9 mouse cellular contexts compared by ENCODE assay signal in the genomic region with DNA sequence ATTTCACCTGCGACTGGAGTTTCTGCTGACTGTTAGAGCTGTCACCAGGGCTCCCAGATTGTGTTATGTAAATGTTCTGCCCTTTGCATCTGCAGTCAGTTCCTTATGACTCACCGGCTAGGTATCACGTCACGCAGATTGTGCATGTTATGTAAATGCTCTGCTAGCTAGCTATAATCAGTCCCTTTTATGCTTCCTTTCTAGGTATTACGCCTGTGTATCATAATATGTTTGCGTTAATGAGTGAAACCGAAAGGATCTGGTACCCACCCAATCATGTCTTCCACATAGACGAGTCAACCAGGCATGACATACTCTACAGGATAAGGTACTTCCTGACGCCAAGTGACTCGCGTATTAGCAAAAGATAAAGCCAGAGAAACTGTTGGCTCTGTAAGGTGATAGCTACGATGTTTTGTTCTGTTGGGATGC. TPM values are rescaled to one million over a fixed set of nuclear protein-coding genes. Genes with fewer than 3 reads are reported as not detected.
DNase-seq lines count a peak whose midpoint lies in the region; ATAC-seq lines count a peak whose summit lies in the region.
"Had no signal": no experiment of that assay in that cellular context is flagged by ENCODE, and none has a peak within 500 bp of the region (broad histone marks: within the 10 kb centered on the region; RNA-seq: fewer than 3 reads in every experiment).

No protein-coding gene starts in this region.

- H3K4me1 ChIP-seq in heart, embryonic 15.5 days (replicated peaks): peaks cover 11% of the 10 kb centered on the region
- no peaks in the 10 kb centered on the region for H3K4me1 ChIP-seq in hindbrain, embryonic 11.5 days (replicated peaks; ENCODE audit: control insufficient read depth, insufficient read depth, low read length)
- H3K4me1 ChIP-seq: neural tube, embryonic 12.5 days had no signal

- H3K4me3 ChIP-seq in heart, embryonic 15.5 days: peak overlapping the region; percentile 28; the same call in 1 of the 2 replicates
- H3K4me3 ChIP-seq in hindbrain, embryonic 11.5 days (ENCODE audit: low read depth, low read length): no peak overlapping the region
- H3K4me3 ChIP-seq: neural tube, embryonic 12.5 days had no signal

- H3K27me3 ChIP-seq in heart, embryonic 15.5 days: no peaks in the 10 kb centered on the region
- H3K27me3 ChIP-seq in hindbrain, embryonic 11.5 days (ENCODE audit: control insufficient read depth, insufficient read depth, low read length): no peaks in the 10 kb centered on the region
- H3K27me3 ChIP-seq: neural tube, embryonic 12.5 days had no signal

- DNase-seq in heart, adult 18-20 months: peak; percentile 67
- DNase-seq in heart, postnatal 14 days: no peak
- peak; percentile 77 for DNase-seq in A20 (ENCODE audit: low read depth, low spot score)
- peak; percentile 63 for DNase-seq in adrenal gland, adult 8-10 months
- peak; percentile 48 for DNase-seq in right cerebral cortex, postnatal 25 days
- no peak for DNase-seq in spleen, postnatal 14 days (ENCODE audit: low spot score in 2 of 2)
- no peak for DNase-seq in hindbrain, embryonic 11.5 days (ENCODE audit: low spot score)

- H3K27ac ChIP-seq in heart, embryonic 15.5 days: no peak overlapping the region
- H3K27ac ChIP-seq in hindbrain, embryonic 11.5 days (ENCODE audit: low read depth, low read length): no peak overlapping the region
- H3K27ac ChIP-seq: neural tube, embryonic 12.5 days had no signal

- H3K9ac ChIP-seq in heart, embryonic 15.5 days: no peak overlapping the region
- no peak overlapping the region for H3K9ac ChIP-seq in hindbrain, embryonic 11.5 days (ENCODE audit: low read depth, low read length)
- H3K9ac ChIP-seq: neural tube, embryonic 12.5 days had no signal

- 34% methylated on average over 12 of the region's 12 CpGs for WGBS in heart, embryonic 15.5 days
- WGBS in hindbrain, embryonic 11.5 days: 88% methylated on average over 12 of the region's 12 CpGs

- no peaks in the 10 kb centered on the region for H3K36me3 ChIP-seq in heart, embryonic 15.5 days
- no peaks in the 10 kb centered on the region for H3K36me3 ChIP-seq in hindbrain, embryonic 11.5 days (ENCODE audit: control insufficient read depth, insufficient read depth, low read length)

- peak overlapping the region; percentile 50 for H3K4me2 ChIP-seq in heart, embryonic 15.5 days
- no peak overlapping the region for H3K4me2 ChIP-seq in hindbrain, embryonic 11.5 days (replicated peaks; ENCODE audit: low read depth, low read length)
- H3K4me2 ChIP-seq: neural tube, embryonic 12.5 days had no signal

- intact Hi-C loops in heart, postnatal 14 days (cut with DNase I): loop anchor here (5.0 kb wide), 1 partner anchor 209 kb away; no protein-coding TSS in a partner anchor

- H3K9me3 ChIP-seq in heart, embryonic 15.5 days (replicated peaks): no peaks in the 10 kb centered on the region
- H3K9me3 ChIP-seq in hindbrain, embryonic 11.5 days (ENCODE audit: control insufficient read depth, low read length): no peaks in the 10 kb centered on the region
- H3K9me3 ChIP-seq: neural tube, embryonic 12.5 days had no signal

- no peak for ATAC-seq in heart, embryonic 15.5 days (replicated peaks; ENCODE audit: insufficient number of reproducible peaks, insufficient read depth, low FRiP score, low read depth)
- ATAC-seq in hindbrain, embryonic 11.5 days (ENCODE audit: low FRiP score): no peak

RNA-seq across cellular contexts. Expression of gene Jak2, which starts 19.5 kb away (rescaled TPM):
- total RNA-seq in heart, adult 18-20 months (2021): 10 to 100 TPM; 16.2 to 20.1 TPM
- total RNA-seq in heart, postnatal 14 days (2021): 10 to 100 TPM; 14.5 to 15.2 TPM
- total RNA-seq in adrenal gland, adult 8-10 months (2022): 10 to 100 TPM; 20.9 to 24.8 (median 22.8) TPM
- 5.7 and 7.6 TPM in 2 replicates for polyA plus RNA-seq in heart, embryonic 15.5 days (2015; fragmentation: Nextera tagmentation; extraction: Ambion mirVana)
- 12.4 and 15.0 TPM in 2 replicates for polyA plus RNA-seq in hindbrain, embryonic 11.5 days (2014; fragmentation: Nextera tagmentation; extraction: Ambion mirVana)

RNA-seq across cellular contexts. Expression of gene Insl6, which starts 54.0 kb away (rescaled TPM):
- under 1 TPM; 0.40 to 0.72 TPM for total RNA-seq in heart, adult 18-20 months (2021)
- under 1 TPM in 1 of 2 experiments, not detected in 1; 0.32 TPM for total RNA-seq in heart, postnatal 14 days (2021)
- total RNA-seq in adrenal gland, adult 8-10 months (2022): 1 to 10 TPM in 1 of 4 experiments, under 1 TPM in 2, not detected in 1; 0.42 to 1.5 (median 0.71) TPM
- 3.6 and 4.0 TPM in 2 replicates for polyA plus RNA-seq in heart, embryonic 15.5 days (2015; fragmentation: Nextera tagmentation; extraction: Ambion mirVana)
- 7.9 and 8.6 TPM in 2 replicates for polyA plus RNA-seq in hindbrain, embryonic 11.5 days (2014; fragmentation: Nextera tagmentation; extraction: Ambion mirVana)

Comparison
In these comparisons a context has a peak if more than half of its experiments do, and no peak if none do; other contexts are left out.
1. DNase-seq: peak in heart, adult 18-20 months (2 of 2), A20 (single experiment), adrenal gland, adult 8-10 months (single experiment) and right cerebral cortex, postnatal 25 days (single experiment); none in heart, postnatal 14 days (0 of 2), spleen, postnatal 14 days (0 of 2) and hindbrain, embryonic 11.5 days (single experiment).